Mouse (Mus musculus) embryo, embryonic 10 days (tissue): Measurements from ENCODE around the gene Smok3c.
"Not testable (repeated sequence)": the region's sequence is repeated elsewhere in the genome, so short reads cannot be mapped to it uniquely, and the experiment has no call there.

Source experiments
- DNase-seq: peaks from one replicate; pipeline ENCODE4 v3.0.0-alpha.2; 2015; ENCODE audit warnings: low spot score

The Smok3c gene

GRCm38 (mm10) chr5:138104976-138105375, 52.0 kb downstream of the Smok3c start:
- no peak for DNase-seq

- no peak for DNase-seq
Measured at GRCm38 (mm10) chr5:138107130-138107529, 54.1 kb downstream of the Smok3c start.

GRCm38 (mm10) chr5:138109847-138110396, 56.9 kb downstream of the Smok3c start:
- not testable (repeated sequence) for DNase-seq
